Mouse (Mus musculus) heart, embryonic 16.5 days (tissue): Measurements from ENCODE around the gene Ppfibp1. TPM values are rescaled to one million over a fixed set of nuclear protein-coding genes. Genes with fewer than 3 reads are reported as not detected.

Experiments
- ATAC-seq: fragments of 200-750 bp; cut with Nextera tagmentation; replicated peaks from 2 replicates; pipeline ENCODE4 v1.8.0; 2017; ENCODE audit warnings: moderate number of reproducible peaks; ENCODE audit not compliant: insufficient read depth, low FRiP score; ENCODE audit errors: extremely low read depth
- H3K27ac ChIP-seq: fragments of 300-500 bp; sonication (generic); 2 replicates; pipeline ENCODE4 v1.5.1; 2014; ENCODE audit warnings: mild to moderate bottlenecking, low read length, control low read depth, moderate library complexity
- H3K27me3 ChIP-seq: fragments of 300-500 bp; sonication (generic); 2 replicates; pipeline ENCODE4 v1.6.1; 2014; ENCODE audit warnings: low read length, mixed read lengths; ENCODE audit not compliant: control insufficient read depth, insufficient read depth
- H3K36me3 ChIP-seq: fragments of 300-500 bp; sonication (generic); 2 replicates; pipeline ENCODE4 v1.6.1; 2014; ENCODE audit not compliant: control insufficient read depth, insufficient read depth
- H3K4me1 ChIP-seq: fragments of 300-500 bp; sonication (generic); 2 replicates; pipeline ENCODE4 v1.6.1; 2014; ENCODE audit warnings: low read length, mixed read lengths; ENCODE audit not compliant: control insufficient read depth, insufficient read depth
- H3K4me2 ChIP-seq: fragments of 300-500 bp; sonication (generic); 2 replicates; pipeline ENCODE4 v1.6.1; 2014; ENCODE audit warnings: low read depth, mild to moderate bottlenecking, control low read depth, low read length
- H3K4me3 ChIP-seq: fragments of 300-500 bp; sonication (generic); 2 replicates; pipeline ENCODE4 v1.5.1; 2014; ENCODE audit warnings: mild to moderate bottlenecking, control low read depth, low read length
- H3K9ac ChIP-seq: fragments of 300-500 bp; sonication (generic); 2 replicates; pipeline ENCODE4 v1.6.1; 2014; ENCODE audit warnings: low read length, control low read depth
- H3K9me3 ChIP-seq: fragments of 300-500 bp; sonication (generic); replicated peaks from 2 replicates; pipeline ENCODE4 v1.6.1; 2016; ENCODE audit warnings: low read length; ENCODE audit not compliant: control insufficient read depth
- WGBS: fragments of 180-500 bp; shearing (Covaris S2); extraction: QIAGEN DNeasy Blood & Tissue Kit; methylation state at CpG from one replicate; pipeline ENCODE4 v1.1.7; 2014; 5-methylcytosine and 5-hydroxymethylcytosine counted together
- polyA plus RNA-seq: library from polyadenylated mRNA; unstranded; fragments of >200 nt; fragmentation: Nextera tagmentation; extraction: Ambion mirVana; gene quantifications from 2 replicates; pipeline ENCODE4 v1.2.1, GENCODE M21; 2015

Ppfibp1 gene
- polyA plus RNA-seq, 1 experiment from 2014 or later: 49.8 TPM

- H3K9me3 ChIP-seq: no peaks in the 10 kb centered on the region
- H3K27me3 ChIP-seq: no peaks in the 10 kb centered on the region
- peaks cover 19% of the 10 kb centered on the region for H3K4me1 ChIP-seq
- WGBS: 63% methylated on average over 7 of the region's 7 CpGs
- no peak overlapping the region for H3K4me2 ChIP-seq
- no peak for ATAC-seq
- no peak overlapping the region for H3K4me3 ChIP-seq
- no peak overlapping the region for H3K27ac ChIP-seq
- no peak overlapping the region for H3K9ac ChIP-seq
- H3K36me3 ChIP-seq: peaks cover 9% of the 10 kb centered on the region; the same call in 1 of the 2 replicates
Measured at GRCm38 (mm10) chr6:146941505-146942275, 53.4 kb downstream of the Ppfibp1 start.

GRCm38 (mm10) chr6:146944009-146944408 lies 55.7 kb downstream of the Ppfibp1 start:
- Histone ChIP-seq H3K4me2 (no peak overlapping the region), H3K9me3 (no peaks in the 10 kb centered on the region), H3K27ac (no peak overlapping the region), H3K4me3 (no peak overlapping the region), H3K36me3 (peaks cover 8% of the 10 kb centered on the region; the same call in 1 of the 2 replicates), H3K4me1 (peaks cover 32% of the 10 kb centered on the region), H3K27me3 (no peaks in the 10 kb centered on the region), H3K9ac (no peak overlapping the region)
- no peak for ATAC-seq

- Histone ChIP-seq H3K36me3 (no peaks in the 10 kb centered on the region), H3K27me3 (no peaks in the 10 kb centered on the region), H3K4me1 (peaks cover 36% of the 10 kb centered on the region), H3K4me2 (no peak overlapping the region), H3K9me3 (no peaks in the 10 kb centered on the region), H3K4me3 (no peak overlapping the region), H3K27ac (no peak overlapping the region), H3K9ac (0 out of 2 replicates have a peak overlapping the region, but pooled peaks have one; percentile 2)
- 41% methylated on average over 4 of the region's 4 CpGs for WGBS
- no peak for ATAC-seq
Measured at GRCm38 (mm10) chr6:146944830-146945229, 56.5 kb downstream of the Ppfibp1 start.

GRCm38 (mm10) chr6:146946327-146947029 lies 58.2 kb downstream of the Ppfibp1 start:
- no peaks in the 10 kb centered on the region for H3K36me3 ChIP-seq
- H3K4me3 ChIP-seq: no peak overlapping the region
- H3K27ac ChIP-seq: peak overlapping the region; percentile 43
- ATAC-seq: no peak
- peaks cover 43% of the 10 kb centered on the region for H3K4me1 ChIP-seq
- no peaks in the 10 kb centered on the region for H3K27me3 ChIP-seq
- no peak overlapping the region for H3K4me2 ChIP-seq
- 54% methylated on average over 6 of the region's 6 CpGs for WGBS
- no peak overlapping the region for H3K9ac ChIP-seq
- H3K9me3 ChIP-seq: no peaks in the 10 kb centered on the region

GRCm38 (mm10) chr6:146947186-146947585 lies 58.9 kb downstream of the Ppfibp1 start:
- Histone ChIP-seq H3K4me1 (peaks cover 43% of the 10 kb centered on the region), H3K27me3 (no peaks in the 10 kb centered on the region), H3K36me3 (no peaks in the 10 kb centered on the region), H3K27ac (no peak overlapping the region), H3K4me3 (no peak overlapping the region), H3K9me3 (no peaks in the 10 kb centered on the region), H3K4me2 (no peak overlapping the region), H3K9ac (no peak overlapping the region)
- ATAC-seq: no peak
- WGBS: 56% methylated on average over 4 of the region's 4 CpGs

GRCm38 (mm10) chr6:146949682-146950453 lies 61.6 kb downstream of the Ppfibp1 start:
- no peak overlapping the region for H3K4me2 ChIP-seq
- no peaks in the 10 kb centered on the region for H3K36me3 ChIP-seq
- no peak for ATAC-seq
- 47% methylated on average over 10 of the region's 10 CpGs for WGBS
- H3K9ac ChIP-seq: no peak overlapping the region
- no peaks in the 10 kb centered on the region for H3K9me3 ChIP-seq
- no peak overlapping the region for H3K4me3 ChIP-seq
- peaks cover 34% of the 10 kb centered on the region for H3K4me1 ChIP-seq
- no peaks in the 10 kb centered on the region for H3K27me3 ChIP-seq
- no peak overlapping the region for H3K27ac ChIP-seq

- no peak overlapping the region for H3K4me2 ChIP-seq
- H3K27ac ChIP-seq: no peak overlapping the region
- no peaks in the 10 kb centered on the region for H3K27me3 ChIP-seq
- no peaks in the 10 kb centered on the region for H3K36me3 ChIP-seq
- no peak overlapping the region for H3K4me3 ChIP-seq
- no peak for ATAC-seq
- peaks cover 36% of the 10 kb centered on the region for H3K4me1 ChIP-seq
- no peaks in the 10 kb centered on the region for H3K9me3 ChIP-seq
- WGBS: 51% methylated on average over 1 of the region's 1 CpGs
- H3K9ac ChIP-seq: no peak overlapping the region
Measured at GRCm38 (mm10) chr6:146950454-146950832, 62.2 kb downstream of the Ppfibp1 start.

- H3K9me3 ChIP-seq: no peaks in the 10 kb centered on the region
- H3K27ac ChIP-seq: no peak within 1 kb of the TSS
- no peak within 1 kb of the TSS for H3K9ac ChIP-seq
- H3K4me2 ChIP-seq: no peak within 1 kb of the TSS
- 76% methylated on average over 1 of the region's 1 CpGs for WGBS
- H3K36me3 ChIP-seq: no peaks in the 10 kb centered on the region
- no peak within 1 kb of the TSS for H3K4me3 ChIP-seq
- no peak for ATAC-seq
- H3K4me1 ChIP-seq: peaks cover 18% of the 10 kb centered on the region
- no peaks in the 10 kb centered on the region for H3K27me3 ChIP-seq
Measured at GRCm38 (mm10) chr6:146954258-146954657, 66.0 kb downstream of the Ppfibp1 start, which contains the start of gene 1700034J05Rik. 1700034J05Rik (minus strand) TSS chr6:146954422.
